Mouse (Mus musculus): Measurements from ENCODE around the gene Btrc.
"Not testable (repeated sequence)": the region's sequence is repeated elsewhere in the genome, so short reads cannot be mapped to it uniquely, and the experiment has no call there.

Gene Btrc

DNA sequence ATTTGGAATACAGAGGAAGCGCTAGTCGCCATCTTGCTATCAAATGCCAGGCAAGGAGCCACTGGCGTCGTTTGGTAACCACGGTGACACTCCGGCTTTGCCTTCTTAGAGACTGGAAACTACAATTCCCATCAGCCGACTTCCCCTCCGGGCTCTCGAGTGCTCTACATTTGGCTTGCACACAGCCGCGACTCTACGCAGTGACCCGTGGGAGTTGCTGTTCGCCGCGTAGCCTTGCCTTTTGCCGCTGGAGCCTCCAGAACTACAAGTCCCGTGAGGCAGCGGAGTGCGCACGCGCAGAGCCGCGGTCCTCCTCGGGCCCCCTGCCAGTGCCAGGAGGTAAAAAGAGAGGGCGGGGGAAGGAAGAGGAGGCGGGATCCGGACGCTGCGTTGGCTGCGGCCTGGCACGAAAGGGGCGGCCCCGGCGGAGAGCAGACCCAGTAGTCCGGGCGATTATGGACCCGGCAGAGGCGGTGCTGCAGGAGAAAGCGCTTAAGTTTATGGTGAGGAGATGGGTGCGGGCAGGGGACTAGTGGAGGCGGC is at the start of gene Btrc:
Gene Btrc, plus strand, starts transcription at position 351 of the 543 bp plus-strand sequence.
- peak; percentile 100 for DNase-seq (ENCODE audit: low spot score)

DNA sequence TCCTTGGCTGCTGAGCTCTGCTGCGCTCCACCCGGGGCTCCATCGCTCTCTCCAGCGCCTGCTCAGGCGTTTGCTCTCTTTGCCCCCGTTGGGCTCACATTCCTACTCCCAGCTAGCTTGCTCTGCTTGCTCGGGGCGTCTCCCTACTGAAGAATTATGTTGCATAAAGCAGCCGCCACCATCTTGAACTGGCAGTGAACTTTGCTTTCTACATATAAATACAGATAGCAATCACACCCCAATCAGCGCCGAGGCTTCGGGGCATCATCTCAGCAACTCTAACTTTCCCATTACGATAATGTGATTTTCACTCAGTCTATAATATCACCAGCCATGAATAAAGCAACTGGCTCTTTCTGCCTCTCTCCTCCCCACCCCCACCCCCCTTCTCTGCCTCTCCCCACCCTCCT is 46.1 kb upstream of the Btrc start:
- no peak for DNase-seq (ENCODE audit: low spot score)

DNA sequence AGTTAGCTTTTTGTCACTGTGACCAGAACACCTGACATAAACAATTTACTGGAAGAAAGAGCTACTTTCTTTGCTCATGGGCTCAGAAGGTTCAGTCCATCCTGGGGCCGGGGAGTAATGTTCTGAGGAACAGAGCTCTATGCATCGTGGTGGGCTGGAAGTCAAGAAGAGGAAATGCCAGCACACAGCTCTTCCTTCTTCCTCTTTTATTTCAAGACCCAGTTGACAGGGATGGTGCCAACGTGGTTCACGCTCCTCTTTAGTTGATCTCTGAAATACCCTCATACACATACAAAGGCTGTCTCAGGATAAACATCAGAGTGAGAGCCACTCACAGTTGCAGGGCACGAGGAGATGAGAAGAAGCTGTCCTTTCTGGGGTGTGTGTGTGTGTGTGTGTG is 42.5 kb upstream of the Btrc start:
- DNase-seq (ENCODE audit: low spot score), result no peak

DNA sequence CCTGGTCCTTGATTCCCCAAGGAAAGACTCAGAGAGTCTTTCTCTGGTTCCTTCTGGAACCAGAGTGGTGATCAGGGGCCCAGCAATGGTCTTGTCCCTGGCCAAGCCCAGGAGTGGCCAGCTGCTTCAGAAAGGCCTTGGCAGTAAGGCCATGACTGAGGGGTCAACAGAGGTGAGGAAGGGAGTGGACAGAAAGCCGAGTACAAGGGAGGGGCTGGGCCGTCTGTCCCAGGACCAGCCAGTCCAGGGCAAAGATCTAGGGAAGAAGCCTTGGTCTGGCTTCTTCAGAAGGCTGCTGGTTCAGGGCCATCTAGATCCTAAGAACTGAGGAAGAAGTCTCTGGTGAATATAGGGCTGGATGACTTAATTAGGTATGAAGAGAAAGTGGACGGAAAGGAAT is 34.5 kb upstream of the Btrc start:
- no peak for DNase-seq (ENCODE audit: low spot score)

DNA sequence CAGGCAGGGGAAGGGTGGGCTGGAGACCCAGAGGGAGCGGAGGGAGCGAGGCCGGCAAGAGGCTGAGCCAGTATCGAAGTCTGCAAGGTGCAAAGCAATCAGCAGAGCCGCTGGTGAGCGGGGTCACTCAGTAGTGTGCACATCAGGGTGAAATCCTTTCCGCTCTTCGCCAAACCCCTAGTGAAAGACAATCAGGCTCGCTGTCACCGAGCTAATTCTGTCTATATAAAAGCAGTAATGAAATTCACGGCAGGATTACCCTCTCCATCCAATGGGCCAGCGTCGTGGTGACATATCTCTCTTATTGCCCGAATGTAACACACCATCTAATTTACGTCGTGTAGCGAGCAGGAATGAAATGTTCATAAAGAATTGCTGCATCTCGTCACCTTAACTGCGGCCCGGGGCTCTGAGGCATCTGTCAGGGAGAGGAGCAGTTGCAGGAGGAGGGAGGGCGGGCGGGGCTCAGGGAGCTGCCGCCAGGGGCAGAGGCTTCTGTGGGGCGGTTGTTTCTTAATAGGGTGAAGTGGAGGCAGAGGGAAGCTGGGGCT is 33.7 kb upstream of the Btrc start:
- DNase-seq (ENCODE audit: low spot score), result no peak

DNA sequence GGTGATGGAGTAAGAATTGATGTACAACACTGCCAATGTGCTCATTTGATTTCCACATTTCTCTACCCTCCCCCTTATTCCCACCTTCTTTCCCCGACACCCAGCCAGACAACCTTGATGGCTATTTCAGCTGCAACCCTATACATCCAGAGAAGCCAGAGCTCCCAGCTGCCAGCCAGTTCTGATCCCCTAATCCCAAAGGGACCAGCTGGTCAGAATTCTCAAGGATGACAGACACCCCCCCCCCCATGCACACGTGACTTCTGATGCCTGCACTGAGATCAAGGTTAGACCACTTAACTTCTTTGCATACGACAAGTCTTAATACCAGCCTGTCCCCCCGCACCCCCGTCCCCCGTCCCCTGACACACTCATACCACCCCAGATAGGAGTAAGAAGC is 26.8 kb upstream of the Btrc start:
- DNase-seq (ENCODE audit: low spot score), result no peak

DNA sequence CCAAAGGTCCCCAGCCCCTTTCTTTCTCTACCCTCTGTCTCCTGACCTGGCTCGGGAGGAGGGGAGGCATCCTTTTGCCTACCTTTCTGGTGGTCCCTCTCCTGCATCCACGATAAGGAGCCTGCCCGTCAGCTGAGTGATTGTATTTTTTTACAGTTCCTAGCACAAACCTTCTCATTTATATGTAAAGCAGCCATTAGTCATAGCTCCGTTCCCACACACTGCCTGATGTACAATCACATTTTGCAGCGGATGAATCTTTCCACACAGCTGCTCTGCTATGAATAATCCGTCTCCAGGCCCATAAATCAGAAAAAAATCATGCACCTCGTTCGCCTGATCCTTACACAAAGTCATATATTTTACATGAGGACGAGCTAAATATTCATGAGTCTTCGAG is 25.4 kb upstream of the Btrc start:
- no peak for DNase-seq (ENCODE audit: low spot score)

DNA sequence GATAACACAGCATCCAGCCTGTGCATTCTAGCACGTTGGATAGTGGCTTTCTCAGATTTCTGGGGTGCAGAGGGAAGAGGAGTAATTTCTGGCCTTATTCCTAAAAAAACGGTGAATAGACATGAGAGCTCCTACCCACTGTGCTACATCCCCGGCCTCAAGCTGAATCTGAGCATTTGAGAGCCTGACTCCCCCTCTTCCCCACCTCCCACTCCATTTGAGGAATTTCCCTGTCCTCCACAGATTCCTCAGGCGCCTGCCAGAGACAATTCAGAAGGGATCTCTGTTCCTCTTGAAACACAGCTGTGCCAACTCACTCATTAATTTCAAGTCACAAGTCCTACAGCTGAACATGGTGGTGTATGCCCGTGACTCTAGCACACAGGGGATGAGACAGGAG is 19.6 kb upstream of the Btrc start:
- no peak for DNase-seq (ENCODE audit: low spot score)

DNA sequence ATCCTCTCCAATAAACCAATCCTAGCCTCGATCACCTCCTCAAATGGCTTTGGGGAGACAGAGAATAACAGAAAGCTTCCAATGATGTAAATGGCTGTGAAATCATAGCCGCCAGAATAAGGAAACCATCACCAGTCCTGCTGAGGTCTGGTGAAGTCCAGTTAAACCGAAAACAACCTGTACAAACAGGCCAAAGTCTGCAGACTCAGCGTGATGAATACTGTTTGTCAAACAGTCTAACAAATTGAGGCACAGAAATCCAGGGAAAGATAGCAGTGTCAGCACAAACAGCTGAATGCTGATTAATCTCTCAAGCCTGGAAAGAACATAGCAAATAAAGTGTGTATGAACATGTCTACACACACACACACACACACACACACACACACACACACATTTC is 15.3 kb upstream of the Btrc start:
- no peak for DNase-seq (ENCODE audit: low spot score)

DNA sequence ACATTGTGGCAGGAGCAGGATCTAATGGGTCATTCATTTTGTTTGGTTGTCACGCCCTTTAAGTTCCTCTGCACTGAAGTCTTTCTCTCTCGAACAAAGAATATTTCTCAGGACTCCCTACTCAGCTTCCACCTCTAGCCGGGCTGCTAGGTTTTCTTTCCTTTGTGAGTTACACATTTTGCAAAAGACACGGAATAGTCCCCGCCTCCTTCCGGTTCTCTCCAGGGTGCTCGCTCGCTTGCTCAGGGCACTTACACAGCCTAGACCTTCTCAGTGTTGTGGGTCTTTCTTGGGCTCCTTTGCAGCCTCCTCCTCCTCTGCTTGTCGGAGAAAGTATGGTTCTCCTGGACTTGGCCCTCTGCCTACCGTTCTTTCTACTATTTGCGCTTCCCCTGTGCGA is 13.1 kb upstream of the Btrc start:
- no peak for DNase-seq (ENCODE audit: low spot score)

DNA sequence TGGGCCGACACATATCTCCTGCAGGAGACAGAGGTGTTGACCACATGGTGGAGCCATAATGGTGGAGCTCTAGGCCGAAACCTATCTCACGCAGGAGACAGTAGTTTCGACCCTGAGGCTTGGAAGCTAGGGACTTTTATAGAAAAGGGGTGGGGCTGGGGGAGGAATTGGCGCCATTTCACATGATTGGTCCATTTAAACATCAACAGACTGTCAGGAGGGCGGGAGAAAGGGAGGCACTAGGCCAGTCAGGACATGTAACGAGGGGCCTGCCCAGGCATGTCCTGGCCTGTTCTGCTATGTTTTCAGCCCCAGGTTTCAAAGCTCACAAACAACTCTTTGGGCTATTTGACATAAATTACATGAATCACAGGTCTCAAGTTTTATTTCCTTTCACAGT is 10.8 kb upstream of the Btrc start:
- DNase-seq (ENCODE audit: low spot score), result not testable (repeated sequence)

DNA sequence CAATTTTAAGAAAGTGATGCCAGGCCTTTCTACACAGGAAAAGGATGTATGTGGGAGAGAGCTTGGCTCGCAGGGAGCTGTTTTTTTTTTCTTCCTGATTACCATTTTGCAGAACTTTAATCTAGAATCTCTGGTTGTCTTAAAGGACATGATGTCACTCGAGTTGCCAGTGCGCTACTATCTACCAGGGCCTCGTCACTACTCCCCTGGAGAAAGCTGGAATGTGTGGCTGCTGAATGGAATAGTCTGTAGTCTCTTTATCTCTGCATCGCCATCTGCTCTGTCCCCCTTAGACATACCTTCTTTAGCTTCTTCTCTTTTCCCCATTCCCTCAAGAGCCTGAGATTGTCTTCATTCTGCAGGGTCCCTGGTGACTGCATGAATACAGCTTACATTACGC is 7.9 kb upstream of the Btrc start:
- DNase-seq (ENCODE audit: low spot score), result no peak

DNA sequence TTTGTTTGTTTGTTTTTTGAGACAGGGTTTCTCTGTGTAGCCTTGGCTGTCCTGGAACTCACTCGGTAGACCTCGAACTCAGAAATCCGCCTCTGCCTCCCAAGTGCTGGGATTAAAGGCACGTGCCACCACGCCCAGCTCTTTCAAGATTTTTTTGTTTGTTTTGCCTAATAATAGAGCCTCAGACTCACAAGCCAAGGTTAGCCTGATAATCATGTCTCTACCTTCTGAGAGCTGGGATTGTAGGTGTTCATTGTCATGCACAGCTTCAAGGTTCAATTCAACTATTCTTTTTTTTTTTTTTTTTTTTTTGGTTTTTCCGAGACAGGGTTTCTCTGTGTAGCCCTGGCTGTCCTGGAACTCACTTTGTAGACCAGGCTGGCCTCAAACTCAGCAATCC is 6.7 kb upstream of the Btrc start:
- DNase-seq (ENCODE audit: low spot score), result not testable (repeated sequence)

DNA sequence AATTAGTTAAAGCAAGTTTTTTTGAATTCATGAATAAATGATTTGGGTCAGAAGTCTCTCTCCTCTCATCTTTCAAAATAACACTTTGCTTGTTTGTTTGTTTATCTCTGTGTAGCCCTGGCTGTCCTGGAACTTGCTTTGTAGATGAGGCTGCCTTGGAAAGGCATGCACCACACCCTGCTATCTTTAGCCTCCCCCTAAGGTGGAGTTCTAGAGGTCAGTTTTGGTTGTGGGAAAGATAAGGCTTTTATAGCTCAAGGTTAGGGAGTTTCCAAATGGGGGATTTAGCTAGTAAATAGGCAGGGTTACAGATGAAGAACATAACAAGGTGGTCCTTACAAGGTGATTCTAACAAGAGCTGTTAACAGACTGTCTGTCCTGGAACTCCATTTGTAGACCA is 3.0 kb upstream of the Btrc start:
- DNase-seq (ENCODE audit: low spot score), result no peak

DNA sequence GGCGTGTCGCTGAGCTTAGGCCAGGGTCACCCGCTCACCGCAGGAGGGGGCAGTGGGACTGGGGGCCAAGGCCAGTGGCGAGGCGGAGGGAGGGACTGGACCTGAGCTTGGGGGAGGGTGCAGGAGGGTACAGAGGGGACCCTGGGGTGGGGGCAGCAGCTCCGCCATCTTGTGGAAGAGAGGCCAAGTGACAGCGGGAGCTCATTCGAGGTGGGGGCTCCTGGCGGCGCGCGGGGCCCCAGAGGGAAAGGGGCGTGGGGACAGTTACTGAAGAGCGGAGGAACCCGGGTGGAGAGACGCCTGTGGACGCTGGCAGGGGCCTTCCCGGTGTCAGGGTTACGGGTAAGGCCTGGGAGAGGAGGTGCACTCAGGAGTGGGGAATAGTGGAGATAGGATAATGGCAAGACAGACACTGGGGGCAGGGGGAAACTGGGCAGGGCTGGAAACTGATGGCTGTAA is 428 bp downstream of the Btrc start:
- no peak for DNase-seq (ENCODE audit: low spot score)

DNA sequence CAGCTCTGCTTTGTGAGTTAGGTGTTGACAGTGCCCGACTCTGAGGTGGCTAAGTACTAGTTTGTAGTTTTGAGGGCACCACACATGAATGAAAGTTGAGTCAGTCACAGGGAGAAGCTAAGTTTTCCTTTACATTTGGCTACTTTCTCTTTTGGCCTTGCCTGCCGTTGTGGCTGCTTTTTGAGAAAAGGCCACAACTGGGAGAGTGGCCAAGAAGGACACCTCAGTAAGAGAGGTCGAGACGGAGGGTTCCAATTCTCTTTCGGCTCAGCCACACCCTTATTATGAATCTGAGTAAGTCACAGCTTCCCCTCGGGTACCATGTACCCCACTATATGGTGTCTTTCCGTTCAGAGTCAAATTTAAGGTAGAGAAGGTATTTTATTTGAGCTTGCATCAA is 3.1 kb downstream of the Btrc start:
- no peak for DNase-seq (ENCODE audit: low spot score)

DNA sequence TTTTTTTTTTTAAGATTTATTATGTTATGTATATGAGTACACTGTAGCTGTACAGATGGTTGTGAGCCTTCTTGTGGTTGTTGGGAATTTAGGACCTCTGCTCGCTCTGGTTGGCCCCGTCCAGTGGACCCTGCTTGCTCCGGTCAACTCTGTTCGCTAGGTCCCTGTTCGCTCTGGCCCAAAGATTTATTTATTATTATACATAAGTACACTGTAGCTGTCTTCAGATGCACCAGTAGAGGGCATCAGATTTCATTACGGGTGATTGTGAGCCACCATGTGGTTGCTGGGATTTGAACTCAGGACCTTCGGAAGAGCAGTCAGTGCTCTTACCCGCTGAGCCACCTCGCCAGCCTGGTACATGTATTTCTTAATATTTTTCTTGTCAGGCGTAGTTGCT is 21.3 kb downstream of the Btrc start:
- not testable (repeated sequence) for DNase-seq (ENCODE audit: low spot score)

DNA sequence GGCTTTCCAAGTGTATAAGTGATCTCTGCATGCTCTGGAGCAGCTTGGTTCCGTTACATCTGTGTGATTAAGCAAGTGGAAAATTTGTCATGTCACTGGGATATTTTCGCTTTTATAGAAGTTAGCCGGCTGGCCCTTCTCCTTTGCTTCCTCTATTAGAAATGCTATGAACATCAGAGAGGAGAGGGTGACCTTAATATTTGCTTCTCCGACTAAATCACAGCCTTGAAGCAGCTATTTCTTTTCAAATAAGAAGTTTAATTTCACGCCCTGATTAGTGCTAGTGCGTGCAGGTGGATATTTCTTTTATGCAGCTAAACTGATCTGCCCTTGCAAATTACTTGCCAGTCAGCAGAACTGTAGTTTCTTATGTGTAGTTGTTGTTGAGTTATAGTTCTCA is 25.0 kb downstream of the Btrc start:
- DNase-seq (ENCODE audit: low spot score), result no peak

DNA sequence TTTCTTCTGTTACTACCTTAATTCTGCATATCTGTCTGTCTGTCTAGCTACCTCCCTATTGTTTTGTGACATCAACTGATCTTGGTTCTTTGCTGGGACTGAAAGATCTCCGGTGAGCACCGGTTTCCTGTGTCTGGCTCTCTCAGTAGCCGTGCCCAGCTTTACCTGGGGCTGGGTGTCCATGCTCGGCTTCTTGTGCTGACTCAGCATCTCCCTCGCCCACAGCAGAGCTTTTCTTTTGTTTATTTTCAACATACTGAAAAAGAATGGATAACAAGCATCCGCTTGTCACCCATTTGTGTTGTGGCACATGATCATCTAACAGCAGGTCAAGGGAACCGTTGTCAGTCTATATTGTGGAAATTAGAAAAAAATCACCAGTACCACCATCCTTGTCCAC is 30.5 kb downstream of the Btrc start:
- no peak for DNase-seq (ENCODE audit: low spot score)

DNA sequence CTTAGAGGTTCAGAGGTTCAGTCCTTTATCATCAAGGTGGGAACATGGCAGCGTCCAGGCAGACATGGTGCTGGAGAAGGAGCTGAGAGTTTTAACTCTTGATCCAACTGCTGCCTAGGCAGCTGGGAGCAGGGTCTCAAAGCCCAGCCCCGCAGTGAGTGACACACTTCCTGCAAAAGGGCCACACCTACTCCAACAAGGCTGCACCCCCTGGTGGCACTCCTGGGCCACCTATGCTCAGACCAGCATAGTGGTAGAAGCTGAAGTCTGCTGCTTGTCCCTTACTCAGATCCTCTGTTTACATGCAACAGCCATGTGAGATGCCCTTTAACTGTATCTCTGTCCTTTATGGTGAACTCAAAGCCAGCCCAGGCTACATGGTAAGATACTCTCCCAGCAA is 47.5 kb downstream of the Btrc start:
- no peak for DNase-seq (ENCODE audit: low spot score)

DNA sequence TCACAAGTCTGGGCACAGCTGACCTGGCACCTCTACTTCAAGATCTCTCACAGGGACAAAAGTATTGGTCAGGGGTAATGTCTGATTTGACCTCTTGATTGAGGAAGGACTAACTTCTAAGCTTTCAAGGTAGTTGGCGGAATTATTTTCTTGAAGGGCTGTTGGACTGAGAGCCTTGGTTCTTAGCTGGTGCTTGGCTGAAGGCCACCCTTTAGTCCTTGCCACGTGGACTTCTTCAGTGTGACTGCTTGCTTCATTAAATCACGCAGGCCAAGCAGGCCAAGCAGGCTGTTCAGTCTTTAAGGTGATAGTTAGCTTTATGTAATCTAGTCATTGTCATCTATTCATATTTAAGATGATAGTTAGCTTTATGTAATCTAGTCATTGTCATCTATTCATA is 49.2 kb downstream of the Btrc start:
- no peak for DNase-seq (ENCODE audit: low spot score)

DNA sequence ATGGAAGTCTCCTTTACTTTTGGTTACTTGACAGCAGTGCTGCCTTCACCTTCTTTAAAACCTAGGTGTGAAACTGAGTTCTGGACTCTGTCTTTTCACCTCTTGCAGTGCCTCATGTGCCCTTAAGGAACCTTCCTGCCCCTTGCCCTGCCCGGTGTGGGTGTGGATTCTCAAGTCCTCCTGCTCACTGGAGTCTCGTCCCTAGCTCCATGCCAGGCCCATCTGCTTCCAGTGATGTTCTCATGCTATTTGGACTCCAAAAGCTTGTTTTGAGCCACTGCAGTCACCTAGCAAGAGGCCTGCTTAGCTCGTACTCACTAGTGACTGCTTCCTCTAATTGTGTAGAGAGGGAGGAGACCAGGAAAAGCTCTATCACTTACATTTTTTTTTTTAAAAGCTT is 50.4 kb downstream of the Btrc start:
- no peak for DNase-seq (ENCODE audit: low spot score)

DNA sequence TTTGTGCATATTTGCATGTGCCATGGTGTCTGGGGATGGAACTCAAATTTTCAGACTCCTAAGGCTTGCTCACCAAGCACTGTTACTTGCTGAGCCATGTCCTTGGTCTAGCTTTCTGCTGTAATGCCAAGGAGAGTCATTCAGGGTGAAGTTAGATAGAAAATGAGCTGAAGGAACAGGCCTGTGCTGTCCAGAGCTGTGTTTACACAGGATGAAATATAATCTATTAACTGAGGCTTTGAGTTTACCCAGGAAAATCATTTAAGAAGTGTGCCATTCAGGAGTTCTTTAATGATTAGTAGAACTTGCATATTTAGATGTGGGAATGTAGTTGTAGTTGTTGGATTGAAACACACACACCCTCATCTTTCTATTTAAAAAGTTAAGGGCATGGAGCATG is 54.1 kb downstream of the Btrc start:
- no peak for DNase-seq (ENCODE audit: low spot score)

DNA sequence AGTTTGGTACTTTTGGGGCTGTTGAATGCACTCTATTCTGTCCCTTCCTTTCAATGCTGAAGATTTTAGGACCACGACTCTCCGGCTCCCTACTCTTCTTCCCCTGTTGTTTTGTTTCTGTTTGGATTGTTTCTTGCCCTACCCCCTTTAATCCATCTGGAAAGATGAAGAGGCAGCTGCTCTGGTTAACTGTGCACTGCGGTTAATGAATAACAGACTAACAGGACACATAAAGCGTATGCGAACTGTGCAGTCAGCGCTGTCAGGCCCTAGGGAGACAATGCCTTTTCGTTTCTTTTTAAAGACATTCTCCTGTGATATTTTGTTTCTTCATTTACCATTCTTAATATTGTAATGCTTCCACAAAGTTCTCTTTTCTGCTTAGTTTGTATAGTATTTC is 58.7 kb downstream of the Btrc start:
- DNase-seq (ENCODE audit: low spot score), result no peak

DNA sequence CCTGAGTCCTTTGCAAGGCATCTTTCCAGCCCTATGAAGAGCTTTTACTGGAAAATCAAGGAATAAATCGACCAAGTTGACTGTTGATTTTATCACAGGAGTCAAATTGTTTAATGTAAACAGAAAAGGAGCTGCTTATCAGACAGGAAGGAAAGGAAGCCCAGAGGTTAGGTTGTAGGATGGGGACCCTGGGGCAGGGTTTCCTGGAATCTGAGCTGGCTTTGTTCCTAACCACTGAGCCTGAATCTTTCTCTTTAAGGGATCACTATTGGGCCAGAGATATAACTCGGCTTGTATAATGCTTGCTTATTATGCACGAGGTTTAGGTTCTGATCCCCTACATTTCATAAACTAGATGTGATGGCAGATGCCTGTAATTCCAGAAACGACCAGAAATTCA is 64.6 kb downstream of the Btrc start:
- no peak for DNase-seq (ENCODE audit: low spot score)

All from ovary, postnatal 14 days (tissue).